25 mouse cellular contexts compared by ENCODE assay signal in genomic region chr17:35617127-35617526, GRCm38 (mm10). TPM values are rescaled to one million over a fixed set of nuclear protein-coding genes. Genes with fewer than 3 reads are reported as not detected.
DNase-seq lines count a peak whose midpoint lies in the region; ATAC-seq and TF ChIP-seq lines count a peak whose summit lies in the region.
"Had no signal": no experiment of that assay in that cellular context is flagged by ENCODE, and none has a peak within 500 bp of the region (broad histone marks: within the 10 kb centered on the region; RNA-seq: fewer than 3 reads in every experiment).

No protein-coding gene starts in this region.

- H3K9ac ChIP-seq in liver, adult 2 months (ENCODE audit: low read depth, low read length) = no peak overlapping the region
- H3K9ac ChIP-seq in liver, embryonic 12.5 days = no peak overlapping the region
- no peak overlapping the region for H3K9ac ChIP-seq in stomach, embryonic 16.5 days (ENCODE audit: low read length)
- no peak overlapping the region for H3K9ac ChIP-seq in heart, adult 2 months (ENCODE audit: low read depth, low read length)
- H3K9ac ChIP-seq: heart, embryonic 12.5 days; hindbrain, embryonic 13.5 days; kidney, embryonic 15.5 days; liver, embryonic 15.5 days had no signal

- no peaks in the 10 kb centered on the region for H3K79me2 ChIP-seq in liver, adult 2 months (ENCODE audit: control insufficient read depth, insufficient read depth, low read length)
- H3K79me2 ChIP-seq in heart, adult 2 months (replicated peaks; ENCODE audit: control insufficient read depth, insufficient read depth, low read length) = no peaks in the 10 kb centered on the region

- H3K4me3 ChIP-seq in liver, adult 2 months (ENCODE audit: insufficient read depth, low read depth, low read length) = no peak overlapping the region
- no peak overlapping the region for H3K4me3 ChIP-seq in liver, embryonic 12.5 days
- H3K4me3 ChIP-seq in stomach, embryonic 16.5 days (replicated peaks; ENCODE audit: low read length) = no peak overlapping the region
- no peak overlapping the region for H3K4me3 ChIP-seq in heart, adult 2 months
- H3K4me3 ChIP-seq in midbrain, embryonic 10.5 days = no peak overlapping the region
- H3K4me3 ChIP-seq: heart, embryonic 12.5 days; hindbrain, embryonic 13.5 days; kidney, embryonic 15.5 days; liver, embryonic 15.5 days had no signal

- no peaks in the 10 kb centered on the region for H3K4me1 ChIP-seq in liver, adult 2 months (ENCODE audit: control insufficient read depth, insufficient read depth, low read length)
- no peaks in the 10 kb centered on the region for H3K4me1 ChIP-seq in liver, embryonic 12.5 days
- H3K4me1 ChIP-seq in stomach, embryonic 16.5 days (ENCODE audit: control insufficient read depth, insufficient read depth, low read length) = no peaks in the 10 kb centered on the region
- no peaks in the 10 kb centered on the region for H3K4me1 ChIP-seq in heart, adult 2 months (ENCODE audit: control insufficient read depth, insufficient read depth, low read length)
- no peaks in the 10 kb centered on the region for H3K4me1 ChIP-seq in midbrain, embryonic 10.5 days
- H3K4me1 ChIP-seq: heart, embryonic 12.5 days; hindbrain, embryonic 13.5 days; kidney, embryonic 15.5 days; liver, embryonic 15.5 days had no signal

- 71% methylated on average over 4 of the region's 4 CpGs for WGBS in liver, adult 2 months
- WGBS in liver, embryonic 12.5 days (ENCODE audit: insufficient replicate concordance) = 57% methylated on average over 4 of the region's 4 CpGs
- 67% methylated on average over 4 of the region's 4 CpGs for WGBS in stomach, embryonic 16.5 days
- 57% methylated on average over 4 of the region's 4 CpGs for WGBS in heart, adult 2 months
- WGBS in midbrain, embryonic 10.5 days = 81% methylated on average over 4 of the region's 4 CpGs

- no peak for TF ChIP-seq POLR2A in liver, adult 2 months (IDR thresholded peaks at IDR 0.05; ENCODE audit: extremely low read depth, insufficient read depth, low read length)
- TF ChIP-seq POLR2A in heart, adult 2 months (IDR thresholded peaks at IDR 0.05; ENCODE audit: insufficient read depth, low read depth, low read length) = no peak

- ATAC-seq in liver, embryonic 12.5 days = no peak
- ATAC-seq in granulocyte monocyte progenitor cell, adult 5-6 weeks (replicated peaks; ENCODE audit: poor library complexity, severe bottlenecking) = peak; percentile 59
- ATAC-seq in stomach, embryonic 16.5 days (ENCODE audit: insufficient read depth, low FRiP score) = 0 out of 2 replicates have a peak, but pooled peaks have one; percentile 40
- ATAC-seq: forebrain, embryonic 16.5 days; Patski had no signal

- no peak overlapping the region for H3K4me2 ChIP-seq in liver, embryonic 12.5 days
- H3K4me2 ChIP-seq in stomach, embryonic 16.5 days (ENCODE audit: low read depth, low read length) = no peak overlapping the region
- H3K4me2 ChIP-seq: heart, embryonic 12.5 days; hindbrain, embryonic 13.5 days; kidney, embryonic 15.5 days; liver, embryonic 15.5 days had no signal

- no peaks in the 10 kb centered on the region for H3K36me3 ChIP-seq in liver, adult 2 months (ENCODE audit: control insufficient read depth, insufficient read depth, low read length)
- H3K36me3 ChIP-seq in liver, embryonic 12.5 days = no peaks in the 10 kb centered on the region
- no peaks in the 10 kb centered on the region for H3K36me3 ChIP-seq in stomach, embryonic 16.5 days (ENCODE audit: control insufficient read depth, insufficient read depth, low read length)
- no peaks in the 10 kb centered on the region for H3K36me3 ChIP-seq in heart, adult 2 months (ENCODE audit: control insufficient read depth, insufficient read depth, low read length)
- H3K36me3 ChIP-seq in midbrain, embryonic 10.5 days = no peaks in the 10 kb centered on the region
- H3K36me3 ChIP-seq: heart, embryonic 12.5 days; hindbrain, embryonic 13.5 days; kidney, embryonic 15.5 days; liver, embryonic 15.5 days had no signal

- no peaks in the 10 kb centered on the region for H3K9me3 ChIP-seq in liver, embryonic 12.5 days (replicated peaks)
- no peaks in the 10 kb centered on the region for H3K9me3 ChIP-seq in stomach, embryonic 16.5 days (replicated peaks; ENCODE audit: control insufficient read depth, low read length)
- peaks cover 4% of the 10 kb centered on the region; the same call in 1 of the 2 replicates for H3K9me3 ChIP-seq in midbrain, embryonic 10.5 days (replicated peaks)
- H3K9me3 ChIP-seq: heart, embryonic 12.5 days; hindbrain, embryonic 13.5 days; kidney, embryonic 15.5 days; liver, embryonic 15.5 days had no signal

- TF ChIP-seq CTCF in liver, adult 2 months (IDR thresholded peaks at IDR 0.05; ENCODE audit: low read depth, low read length) = no peak
- no peak for TF ChIP-seq CTCF in heart, adult 2 months (IDR thresholded peaks at IDR 0.05)

- peak; percentile 3 for DNase-seq in liver, adult 2 months (ENCODE audit: extremely low read depth, low read depth, low spot score)
- DNase-seq in ES-CJ7 (ENCODE audit: low read depth, low spot score) = peak; percentile 40
- DNase-seq in heart, adult 2 months = no peak
- no peak for DNase-seq in spleen, postnatal 36 days (ENCODE audit: low spot score in 2 of 2)
- DNase-seq in midbrain, embryonic 10.5 days (ENCODE audit: low spot score) = no peak
- DNase-seq: cerebellum, adult 2 months; gastrocnemius, postnatal 36 days; kidney, postnatal 4 days; lung, postnatal 10 days; right cerebral cortex, postnatal 4 days; thymus, postnatal 4 days had no signal

- 0 out of 2 replicates have a peak, but pooled peaks cover 2% of the 10 kb centered on the region for H3K27me3 ChIP-seq in liver, adult 2 months (ENCODE audit: control insufficient read depth, insufficient read depth, low read length)
- no peaks in the 10 kb centered on the region; the same call in 1 of the 2 replicates for H3K27me3 ChIP-seq in liver, embryonic 12.5 days (replicated peaks)
- no peaks in the 10 kb centered on the region for H3K27me3 ChIP-seq in stomach, embryonic 16.5 days (ENCODE audit: control insufficient read depth, insufficient read depth, low read length)
- H3K27me3 ChIP-seq in heart, adult 2 months (ENCODE audit: control insufficient read depth, insufficient read depth, low read length) = no peaks in the 10 kb centered on the region
- H3K27me3 ChIP-seq in midbrain, embryonic 10.5 days (ENCODE audit: low read depth, poor library complexity, severe bottlenecking) = no peaks in the 10 kb centered on the region
- H3K27me3 ChIP-seq: kidney, embryonic 15.5 days; liver, embryonic 15.5 days; Patski had no signal

- TF ChIP-seq EP300 in heart, adult 2 months (IDR thresholded peaks at IDR 0.05; ENCODE audit: insufficient read depth, low read depth, low read length) = no peak

- no peak overlapping the region for H3K27ac ChIP-seq in liver, adult 2 months (replicated peaks; ENCODE audit: insufficient read depth, low read depth, low read length)
- H3K27ac ChIP-seq in liver, embryonic 12.5 days = no peak overlapping the region
- H3K27ac ChIP-seq in stomach, embryonic 16.5 days (ENCODE audit: low read length) = no peak overlapping the region
- H3K27ac ChIP-seq in heart, adult 2 months = no peak overlapping the region
- no peak overlapping the region for H3K27ac ChIP-seq in midbrain, embryonic 10.5 days (replicated peaks)
- H3K27ac ChIP-seq: hindbrain, embryonic 13.5 days; kidney, embryonic 15.5 days; liver, embryonic 15.5 days had no signal

- intact Hi-C loops in heart, adult 2 months (cut with DNase I) = no loop called here

RNA-seq across cellular contexts. Expression of gene Gm9573, which starts 9.3 kb away (rescaled TPM):
- total RNA-seq in liver, adult 2 months (2014; rRNA removed) = not detected in 2 replicates
- polyA plus RNA-seq in liver, adult 2 months (2012; rRNA removed) = not detected in 2 replicates
- polyA plus RNA-seq in liver, embryonic 12.5 days (2016; fragmentation: Nextera tagmentation; extraction: Ambion mirVana) = not detected in 2 replicates
- total RNA-seq in granulocyte monocyte progenitor cell, adult 5-6 weeks (2014; fragmentation: Nextera tagmentation) = not detected in 2 replicates
- total RNA-seq in granulocyte monocyte progenitor cell, adult 5-6 weeks (2017) = not detected in 2 replicates
- polyA plus RNA-seq in stomach, embryonic 16.5 days (2015; fragmentation: Nextera tagmentation; extraction: Ambion mirVana) = 2.9 and 4.5 TPM in 2 replicates
- not detected for total RNA-seq in heart, adult 2 months (2021)
- polyA plus RNA-seq in heart, adult 2 months (2012; rRNA removed) = not detected in 2 replicates
- not detected in 2 replicates for polyA plus RNA-seq in midbrain, embryonic 10.5 days (2016; fragmentation: Nextera tagmentation; extraction: Ambion mirVana)
- total RNA-seq: gastrocnemius, postnatal 36 days; heart, postnatal 25 days; layer of hippocampus, postnatal 10 days; midbrain, postnatal 0 days had no signal
- polyA plus RNA-seq: cerebellum, adult 2 months; forebrain, embryonic 16.5 days; heart, embryonic 12.5 days; hindbrain, embryonic 13.5 days; intestine, embryonic 14.5 days; kidney, embryonic 15.5 days; limb, embryonic 11.5 days; liver, embryonic 15.5 days; midbrain, postnatal 0 days; Patski had no signal

RNA-seq across cellular contexts. Expression of gene Sfta2, which starts 15.8 kb away (rescaled TPM):
- total RNA-seq in liver, adult 2 months (2014; rRNA removed) = not detected in 2 replicates
- polyA plus RNA-seq in liver, adult 2 months (2012; rRNA removed) = not detected in 2 replicates
- polyA plus RNA-seq in liver, embryonic 12.5 days (2016; fragmentation: Nextera tagmentation; extraction: Ambion mirVana) = not detected in 2 replicates
- not detected in 2 replicates for total RNA-seq in granulocyte monocyte progenitor cell, adult 5-6 weeks (2014; fragmentation: Nextera tagmentation)
- total RNA-seq in granulocyte monocyte progenitor cell, adult 5-6 weeks (2017) = not detected in 2 replicates
- polyA plus RNA-seq in stomach, embryonic 16.5 days (2015; fragmentation: Nextera tagmentation; extraction: Ambion mirVana) = 10.2 and 14.0 TPM in 2 replicates
- not detected for total RNA-seq in heart, adult 2 months (2021)
- polyA plus RNA-seq in heart, adult 2 months (2012; rRNA removed) = 0.47 TPM in 1 of 2 replicates, not detected in the other
- not detected in 2 replicates for polyA plus RNA-seq in midbrain, embryonic 10.5 days (2016; fragmentation: Nextera tagmentation; extraction: Ambion mirVana)
- total RNA-seq: gastrocnemius, postnatal 36 days; heart, postnatal 25 days; layer of hippocampus, postnatal 10 days; midbrain, postnatal 0 days had no signal
- polyA plus RNA-seq: cerebellum, adult 2 months; forebrain, embryonic 16.5 days; heart, embryonic 12.5 days; hindbrain, embryonic 13.5 days; limb, embryonic 11.5 days; liver, embryonic 15.5 days; midbrain, postnatal 0 days; Patski had no signal

RNA-seq across cellular contexts. Expression of gene Mucl3, which starts 26.4 kb away (rescaled TPM):
- total RNA-seq in liver, adult 2 months (2014; rRNA removed) = not detected in 2 replicates
- polyA plus RNA-seq in liver, adult 2 months (2012; rRNA removed) = not detected in 2 replicates
- polyA plus RNA-seq in liver, embryonic 12.5 days (2016; fragmentation: Nextera tagmentation; extraction: Ambion mirVana) = 0.05 TPM in 1 of 2 replicates, not detected in the other
- not detected in 2 replicates for total RNA-seq in granulocyte monocyte progenitor cell, adult 5-6 weeks (2014; fragmentation: Nextera tagmentation)
- not detected in 2 replicates for total RNA-seq in granulocyte monocyte progenitor cell, adult 5-6 weeks (2017)
- polyA plus RNA-seq in stomach, embryonic 16.5 days (2015; fragmentation: Nextera tagmentation; extraction: Ambion mirVana) = 71.0 and 145 TPM in 2 replicates
- total RNA-seq in heart, adult 2 months (2021) = not detected
- not detected in 2 replicates for polyA plus RNA-seq in heart, adult 2 months (2012; rRNA removed)
- polyA plus RNA-seq in midbrain, embryonic 10.5 days (2016; fragmentation: Nextera tagmentation; extraction: Ambion mirVana) = 0.17 and 0.22 TPM in 2 replicates
- total RNA-seq: gastrocnemius, postnatal 36 days; heart, postnatal 25 days; layer of hippocampus, postnatal 10 days had no signal
- polyA plus RNA-seq: cerebellum, adult 2 months; hindbrain, embryonic 13.5 days; limb, embryonic 11.5 days; midbrain, postnatal 0 days; Patski had no signal

RNA-seq across cellular contexts. Expression of gene 2300002M23Rik, which starts 49.9 kb away (rescaled TPM):
- not detected in 2 replicates for total RNA-seq in liver, adult 2 months (2014; rRNA removed)
- not detected in 2 replicates for polyA plus RNA-seq in liver, adult 2 months (2012; rRNA removed)
- not detected in 2 replicates for polyA plus RNA-seq in liver, embryonic 12.5 days (2016; fragmentation: Nextera tagmentation; extraction: Ambion mirVana)
- total RNA-seq in granulocyte monocyte progenitor cell, adult 5-6 weeks (2014; fragmentation: Nextera tagmentation) = not detected in 2 replicates
- not detected in 2 replicates for total RNA-seq in granulocyte monocyte progenitor cell, adult 5-6 weeks (2017)
- 115 and 211 TPM in 2 replicates for polyA plus RNA-seq in stomach, embryonic 16.5 days (2015; fragmentation: Nextera tagmentation; extraction: Ambion mirVana)
- not detected for total RNA-seq in heart, adult 2 months (2021)
- not detected in 2 replicates for polyA plus RNA-seq in heart, adult 2 months (2012; rRNA removed)
- not detected in 2 replicates for polyA plus RNA-seq in midbrain, embryonic 10.5 days (2016; fragmentation: Nextera tagmentation; extraction: Ambion mirVana)
- total RNA-seq: gastrocnemius, postnatal 36 days; heart, postnatal 25 days; layer of hippocampus, postnatal 10 days; midbrain, postnatal 0 days had no signal
- polyA plus RNA-seq: cerebellum, adult 2 months; forebrain, embryonic 16.5 days; heart, embryonic 12.5 days; hindbrain, embryonic 13.5 days; intestine, embryonic 14.5 days; kidney, embryonic 15.5 days; limb, embryonic 11.5 days; liver, embryonic 15.5 days; midbrain, postnatal 0 days; Patski had no signal

RNA-seq across cellular contexts. Expression of gene Vars2, which starts 50.3 kb away (rescaled TPM):
- 6.6 and 11.1 TPM in 2 replicates for total RNA-seq in liver, adult 2 months (2014; rRNA removed)
- polyA plus RNA-seq in liver, adult 2 months (2012; rRNA removed) = 22.6 and 29.6 TPM in 2 replicates
- polyA plus RNA-seq in liver, embryonic 12.5 days (2016; fragmentation: Nextera tagmentation; extraction: Ambion mirVana) = 10.7 and 11.8 TPM in 2 replicates
- total RNA-seq in granulocyte monocyte progenitor cell, adult 5-6 weeks (2014; fragmentation: Nextera tagmentation) = 7.3 and 30.1 TPM in 2 replicates
- total RNA-seq in granulocyte monocyte progenitor cell, adult 5-6 weeks (2017) = 7.8 and 16.2 TPM in 2 replicates
- polyA plus RNA-seq in stomach, embryonic 16.5 days (2015; fragmentation: Nextera tagmentation; extraction: Ambion mirVana) = 17.2 and 17.4 TPM in 2 replicates
- total RNA-seq in heart, adult 2 months (2021) = 10 to 100 TPM; 26.6 to 28.3 TPM
- polyA plus RNA-seq in heart, adult 2 months (2012; rRNA removed) = 19.3 and 20.3 TPM in 2 replicates
- polyA plus RNA-seq in midbrain, embryonic 10.5 days (2016; fragmentation: Nextera tagmentation; extraction: Ambion mirVana) = 19.3 and 20.6 TPM in 2 replicates

Comparison
In these comparisons a context has a peak if more than half of its experiments do, and no peak if none do; other contexts are left out.
1. DNase-seq: peak in liver, adult 2 months (single experiment) and ES-CJ7 (single experiment); none in heart, adult 2 months (0 of 2), spleen, postnatal 36 days (0 of 2) and midbrain, embryonic 10.5 days (single experiment).
2. RNA of gene Mucl3, which starts 26.4 kb away (polyA plus RNA-seq): 71.0 to 145 TPM in stomach, embryonic 16.5 days; 0.17 to 0.22 TPM in midbrain, embryonic 10.5 days, 0.05 TPM in liver, embryonic 12.5 days, not detected in liver, adult 2 months and not detected in heart, adult 2 months; every median in the first group is over 10 times any median in the second.